Mouse (Mus musculus) kidney, adult 9 months (tissue): ENCODE measurements around the gene Ifitm6.
A peak's percentile ranks its signal among the peaks of the same experiment; 100 is the strongest.
"Not testable (repeated sequence)": the region's sequence is repeated elsewhere in the genome, so short reads cannot be mapped to it uniquely, and the experiment has no call there.

Experiments
- DNase-seq: peaks from one replicate; pipeline ENCODE4 v3.0.0; 2022

Gene Ifitm6

DNA sequence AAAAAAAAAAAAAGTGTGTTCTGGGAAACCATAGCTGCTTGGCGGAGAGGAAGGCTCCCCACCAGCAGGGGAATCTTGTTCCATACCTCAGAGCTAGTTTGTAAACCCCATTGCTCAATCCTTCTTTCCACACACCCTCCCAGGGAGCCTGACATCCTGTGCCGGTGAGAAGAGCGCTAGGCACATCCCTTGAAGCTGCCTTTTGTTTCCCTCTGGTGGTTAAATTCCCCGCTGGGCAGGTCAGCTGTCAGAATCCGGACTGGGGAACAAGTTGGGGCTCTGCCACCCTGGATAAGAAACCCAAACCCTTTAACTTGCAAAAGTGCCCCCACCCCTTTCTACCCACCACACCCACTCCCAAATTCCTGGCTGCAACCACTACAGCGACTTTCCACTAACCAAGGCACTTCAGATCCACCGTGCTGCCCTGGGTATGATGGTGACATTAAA lies 9.4 kb downstream of the Ifitm6 start:
- DNase-seq: peak; percentile 40

DNA sequence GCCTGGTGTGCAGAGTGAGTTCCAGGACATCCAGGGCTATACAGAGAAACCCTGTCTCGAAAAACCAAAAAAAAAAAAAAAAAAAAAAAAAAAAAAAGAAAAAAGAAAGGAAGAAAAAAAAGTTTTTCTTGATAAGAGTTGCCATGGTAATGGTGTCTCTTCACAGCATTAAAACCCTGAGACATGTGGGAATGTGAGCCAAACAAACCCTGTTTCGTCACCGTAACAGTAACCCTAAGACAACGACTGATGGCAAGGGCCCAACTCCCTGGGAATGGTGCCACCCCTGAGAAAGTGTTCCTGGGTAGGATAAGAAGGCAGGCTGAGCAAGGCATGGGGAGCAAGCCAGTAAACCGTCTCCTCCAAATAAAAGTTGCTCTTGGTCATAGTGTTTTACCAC lies 10.8 kb downstream of the Ifitm6 start:
- no peak for DNase-seq

DNA sequence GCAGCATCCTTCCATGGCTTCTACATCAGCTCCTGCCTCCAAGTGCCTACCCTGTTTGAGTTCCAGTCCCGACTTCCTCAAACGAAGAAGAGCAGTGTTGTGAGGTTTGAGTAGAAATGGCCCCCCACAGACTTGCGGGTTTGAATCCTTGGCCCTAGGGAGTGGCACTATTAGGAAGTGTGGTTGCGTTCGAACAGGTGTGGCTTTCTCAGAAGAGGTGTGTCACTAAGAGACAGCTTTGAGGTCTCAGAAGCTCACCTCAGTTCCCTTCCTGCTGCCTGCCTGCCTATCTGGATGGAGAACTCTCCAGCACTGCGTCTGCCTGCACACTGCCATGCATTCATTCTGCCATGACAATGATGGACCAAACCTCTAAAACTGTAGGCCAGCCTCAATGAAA lies 11.3 kb downstream of the Ifitm6 start:
- DNase-seq: no peak

DNA sequence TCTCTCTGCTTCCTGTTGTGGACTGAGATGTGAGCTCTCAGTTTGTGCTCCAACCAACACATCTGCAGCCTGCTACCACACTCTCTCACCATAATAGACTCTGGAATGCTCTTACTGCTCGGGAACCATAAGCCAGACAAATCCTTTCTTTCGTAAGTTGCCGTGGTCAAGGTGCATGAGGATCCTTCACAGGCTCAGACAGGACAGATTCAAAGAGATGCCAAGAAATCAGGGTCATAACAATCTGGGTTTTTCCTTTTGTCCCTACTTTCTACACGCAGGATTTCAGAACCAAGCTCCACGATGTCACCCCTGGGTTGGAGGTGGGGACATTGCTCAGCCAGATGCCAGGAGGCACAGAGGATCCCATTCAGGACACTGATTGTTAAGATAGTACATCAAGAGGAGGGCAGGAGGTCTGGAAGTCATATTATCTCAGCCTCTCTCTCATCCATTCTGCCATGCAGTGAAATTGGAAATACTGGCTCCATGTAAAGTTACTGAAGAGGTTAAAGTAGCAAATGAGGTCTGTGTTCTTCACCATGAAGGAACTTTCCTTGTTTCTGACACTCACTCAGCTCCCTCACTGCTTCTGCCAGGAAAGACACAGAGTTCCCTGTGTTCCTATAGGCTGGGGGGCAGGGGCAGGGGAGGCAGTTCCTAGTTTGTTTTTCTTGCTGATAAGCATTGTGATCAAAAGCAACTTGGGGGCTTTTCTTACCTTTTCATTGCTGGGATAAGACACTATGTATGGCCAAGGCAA lies 14.3 kb downstream of the Ifitm6 start:
- DNase-seq: no peak

DNA sequence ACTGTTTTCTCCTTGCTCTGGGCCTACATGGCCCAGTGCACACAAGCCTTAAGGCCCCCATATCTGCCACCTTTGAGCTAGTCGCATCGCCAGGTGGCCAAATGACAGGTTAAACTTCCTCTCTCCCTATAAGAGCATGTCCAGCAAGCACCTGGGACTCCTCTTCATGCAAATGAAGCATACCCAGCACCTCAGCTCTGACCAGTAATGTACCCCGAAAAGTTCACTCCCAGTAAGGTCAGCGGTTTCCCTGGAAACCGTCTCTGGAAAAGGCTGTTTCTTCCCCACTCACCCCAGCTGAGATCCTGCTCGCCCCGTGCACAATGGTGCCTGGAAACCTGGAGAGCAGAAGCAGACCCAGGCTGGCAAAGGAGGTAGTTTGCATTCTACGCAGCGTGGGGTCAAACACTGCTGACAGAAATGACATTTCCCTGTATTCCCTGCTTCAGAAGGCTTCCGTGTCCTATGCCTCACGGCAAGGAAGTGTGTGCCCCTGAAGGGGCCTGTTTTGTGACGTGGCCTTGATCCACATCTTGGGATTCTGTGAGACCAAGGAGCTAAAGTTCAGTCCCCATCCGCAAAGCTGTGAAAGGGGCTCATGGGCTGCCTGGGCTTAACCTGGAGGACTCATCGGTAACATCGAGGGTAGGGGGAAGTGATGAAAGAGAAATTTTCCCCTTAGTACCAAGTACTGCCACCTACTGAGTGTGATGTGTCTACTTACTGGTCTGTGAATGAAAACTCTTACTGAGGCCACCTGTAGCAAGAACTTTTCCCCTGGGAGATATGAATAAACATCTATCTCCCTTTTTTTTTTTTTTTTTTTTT lies 16.6 kb downstream of the Ifitm6 start:
- DNase-seq: no peak

DNA sequence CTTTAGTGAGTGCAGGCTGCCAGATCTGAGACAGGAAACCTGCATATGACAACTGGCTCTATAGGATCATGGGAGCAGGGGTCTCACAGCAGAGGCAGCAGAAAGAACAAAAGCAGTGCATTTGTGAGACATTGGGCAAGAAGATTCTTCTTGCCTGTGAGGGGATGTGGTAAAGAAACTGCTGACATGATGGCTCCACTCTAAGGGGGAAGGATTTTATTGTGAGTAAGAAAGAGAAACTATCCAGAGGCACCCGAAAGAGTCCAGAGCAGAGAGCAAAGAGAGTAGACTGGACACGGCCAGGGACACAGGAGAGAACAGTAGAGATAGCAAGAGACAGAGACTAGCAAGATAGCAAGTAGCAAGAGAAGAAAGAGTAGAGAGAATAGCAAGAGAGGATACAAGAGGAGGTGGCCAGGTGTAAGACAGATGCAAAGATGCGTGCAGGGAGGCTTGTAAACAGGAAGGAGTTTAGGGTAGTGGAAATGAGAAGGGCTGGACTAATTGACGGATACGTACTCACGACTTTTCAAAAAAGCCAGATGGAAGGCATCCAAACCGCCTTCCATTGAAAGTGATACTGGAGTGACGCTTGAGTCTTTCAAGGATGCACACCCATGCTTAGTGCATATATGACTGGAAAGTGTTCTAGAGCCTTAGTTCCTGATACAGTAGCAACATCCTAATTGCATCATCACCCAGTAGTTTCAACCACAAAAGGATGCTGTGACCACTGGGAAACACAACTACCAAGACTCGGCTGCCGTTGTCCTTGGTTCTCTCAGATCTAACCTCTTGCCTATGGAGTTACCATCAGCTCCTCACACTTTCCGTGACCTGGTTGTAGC lies 18.6 kb downstream of the Ifitm6 start:
- DNase-seq: no peak

DNA sequence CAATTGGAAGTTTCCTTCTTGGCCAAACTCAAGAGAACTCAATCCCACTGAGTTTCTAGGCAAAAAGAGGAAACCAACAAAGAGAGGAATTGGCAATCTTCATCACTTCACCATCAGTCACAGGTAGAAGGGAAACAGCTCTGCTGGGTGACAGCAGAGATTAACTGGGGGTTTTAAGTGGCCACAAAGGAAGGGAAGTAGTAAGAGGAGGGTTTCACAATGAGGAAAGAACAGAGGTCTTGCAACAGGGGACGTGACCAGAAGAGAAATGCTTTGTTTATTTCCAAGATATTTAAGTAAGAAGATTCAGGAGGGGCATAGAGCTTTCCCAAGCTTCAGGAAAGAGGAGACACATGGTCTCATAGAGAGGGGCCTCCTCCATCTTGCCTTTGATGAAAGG lies 19.9 kb downstream of the Ifitm6 start:
- DNase-seq: no peak

DNA sequence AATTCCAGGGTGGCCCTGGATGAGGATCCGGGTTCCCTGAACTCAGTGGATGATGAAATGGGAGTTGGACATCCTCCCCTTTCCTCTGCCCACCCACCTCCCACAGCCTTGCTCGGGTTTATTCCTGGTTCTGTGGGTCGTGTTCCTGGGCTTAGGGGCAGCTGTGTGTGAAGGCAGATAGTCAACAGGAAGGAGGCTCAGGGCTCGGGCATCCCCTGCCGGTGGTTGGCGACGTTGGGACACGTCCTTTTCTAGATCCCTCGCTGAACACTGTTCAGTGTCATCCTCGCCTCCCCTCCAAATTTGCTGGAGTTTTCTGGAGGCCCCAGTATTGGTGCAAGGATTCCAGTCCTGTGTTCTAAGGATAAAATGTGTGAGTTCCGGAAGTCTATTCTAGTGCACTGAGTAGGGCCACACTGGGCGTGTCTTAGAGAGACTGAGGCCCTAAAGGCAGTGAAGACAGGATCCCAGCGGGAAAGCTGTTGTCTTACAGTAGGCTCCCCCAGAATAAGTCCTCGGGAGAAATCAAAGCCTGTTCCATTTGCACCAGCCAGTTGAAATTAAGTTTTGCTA lies 26.5 kb downstream of the Ifitm6 start:
- DNase-seq: no peak

DNA sequence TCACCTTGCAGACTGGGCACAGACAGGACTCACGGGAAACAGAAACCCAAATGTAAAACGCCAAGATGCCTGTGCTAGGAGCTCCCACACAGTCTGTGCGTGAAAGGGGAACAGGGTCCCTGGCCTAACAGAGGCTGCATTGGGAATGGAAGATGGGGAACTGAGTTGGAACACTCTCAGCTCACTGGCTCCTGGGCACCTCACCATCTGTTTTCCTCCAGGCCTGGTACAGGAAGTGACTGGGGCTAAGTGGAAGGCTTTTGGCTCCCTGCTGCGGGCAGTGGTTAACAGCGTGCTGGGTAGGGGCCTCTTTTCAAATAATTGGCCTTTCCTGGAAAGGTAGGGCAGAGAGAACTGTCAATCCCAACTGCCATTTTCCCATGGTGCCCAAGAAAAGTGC lies 27.1 kb downstream of the Ifitm6 start:
- no peak for DNase-seq

DNA sequence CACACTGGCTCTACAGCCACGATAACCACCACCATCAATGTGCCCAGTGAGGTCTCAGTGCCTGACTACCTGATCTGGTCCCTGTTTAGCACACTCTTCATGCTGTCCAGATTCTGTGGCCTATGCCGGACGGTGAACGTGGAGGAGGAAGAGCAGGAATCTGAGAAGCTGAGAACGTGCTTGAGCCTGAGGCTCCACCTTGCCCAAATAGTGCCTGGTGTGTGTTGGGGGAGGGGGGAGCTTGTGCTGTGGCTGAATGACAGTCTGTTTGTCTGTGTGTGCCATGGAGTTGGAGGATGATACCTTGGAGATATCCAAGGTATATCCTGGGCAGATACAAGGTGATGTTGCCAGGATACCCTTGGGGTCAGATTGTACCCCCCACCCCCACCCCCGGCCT lies 27.5 kb downstream of the Ifitm6 start:
- DNase-seq: no peak

DNA sequence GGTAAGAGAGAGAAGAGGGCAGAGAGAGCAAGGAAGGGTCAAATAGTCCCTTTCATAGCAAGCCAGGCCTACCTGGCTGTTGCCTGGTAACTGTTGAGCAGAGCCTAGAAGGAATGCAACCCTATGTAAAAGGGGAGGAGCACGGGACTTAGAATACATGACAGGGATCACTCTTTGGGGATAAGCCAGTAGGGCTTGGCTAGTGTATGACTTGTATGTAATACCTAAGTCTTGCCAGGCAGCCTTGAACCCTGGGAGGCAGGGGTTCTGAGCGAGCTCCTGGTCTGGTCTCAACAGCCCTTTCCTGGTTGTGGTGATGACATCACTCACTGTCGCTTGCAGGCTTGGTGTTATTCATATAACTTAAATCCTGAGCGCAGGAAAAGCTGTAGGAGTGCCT lies 28.7 kb downstream of the Ifitm6 start:
- DNase-seq: no peak

DNA sequence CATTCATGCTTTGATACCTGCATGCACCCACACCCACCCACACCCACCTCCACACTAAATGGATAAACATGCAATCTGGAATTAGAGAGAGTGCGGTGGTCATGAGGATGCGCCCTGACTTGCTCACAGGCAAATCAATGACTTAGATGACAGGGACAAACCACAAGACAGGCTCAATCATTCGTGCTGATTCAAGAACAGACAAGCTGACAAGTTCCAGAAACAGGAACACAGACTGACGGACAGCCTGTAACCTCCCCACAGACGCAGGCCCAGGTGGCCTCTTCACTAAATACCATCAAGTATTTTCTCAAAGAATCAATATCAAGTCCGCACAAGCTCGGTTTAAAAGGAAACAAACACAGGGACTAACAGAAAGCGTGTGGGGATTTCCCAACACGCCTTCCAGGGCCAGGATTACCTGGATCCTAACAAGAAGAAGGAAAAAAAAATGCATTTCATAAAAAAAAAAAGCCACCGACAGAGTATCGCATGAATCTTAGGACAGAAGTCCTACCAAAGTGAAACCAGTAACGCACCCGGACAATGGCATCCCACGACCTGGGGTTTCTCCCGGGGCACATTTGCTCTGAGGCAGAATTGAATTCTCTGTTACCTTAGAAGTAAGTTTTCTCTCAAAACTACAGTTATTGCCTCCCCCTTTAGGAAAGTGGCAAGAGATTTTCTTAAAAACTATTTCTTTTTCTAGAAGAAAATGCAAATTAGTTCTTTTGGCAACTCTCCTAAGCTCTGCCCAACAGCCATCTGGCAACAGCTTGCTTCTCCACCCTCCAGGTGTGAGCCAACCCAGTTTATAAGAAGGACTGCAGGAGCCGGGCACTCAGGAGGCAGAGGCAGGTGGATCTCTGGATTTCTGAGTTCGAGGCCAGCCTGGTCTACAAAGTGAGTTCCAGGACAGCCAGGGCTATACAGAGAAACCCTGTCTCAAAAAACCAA lies 30.3 kb downstream of the Ifitm6 start:
- no peak for DNase-seq

DNA sequence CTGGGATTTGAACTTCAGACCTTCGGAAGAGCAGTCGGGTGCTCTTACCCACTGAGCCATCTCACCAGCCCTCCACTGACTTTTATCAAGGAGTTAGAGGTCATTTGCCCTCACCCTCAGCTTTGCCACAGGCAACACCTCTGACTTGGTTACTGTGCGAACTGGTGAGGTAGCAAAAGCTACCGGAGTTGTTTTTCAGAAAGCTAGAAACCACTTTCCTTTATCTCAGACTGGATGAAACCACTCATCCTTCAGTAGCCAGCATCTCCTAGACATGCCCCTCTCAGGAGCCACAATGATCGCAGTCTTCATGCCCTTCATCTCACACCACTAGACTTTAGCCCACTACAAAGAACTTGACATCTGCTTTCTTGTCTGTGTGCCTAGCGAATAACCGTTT lies 34.8 kb downstream of the Ifitm6 start:
- DNase-seq: no peak

DNA sequence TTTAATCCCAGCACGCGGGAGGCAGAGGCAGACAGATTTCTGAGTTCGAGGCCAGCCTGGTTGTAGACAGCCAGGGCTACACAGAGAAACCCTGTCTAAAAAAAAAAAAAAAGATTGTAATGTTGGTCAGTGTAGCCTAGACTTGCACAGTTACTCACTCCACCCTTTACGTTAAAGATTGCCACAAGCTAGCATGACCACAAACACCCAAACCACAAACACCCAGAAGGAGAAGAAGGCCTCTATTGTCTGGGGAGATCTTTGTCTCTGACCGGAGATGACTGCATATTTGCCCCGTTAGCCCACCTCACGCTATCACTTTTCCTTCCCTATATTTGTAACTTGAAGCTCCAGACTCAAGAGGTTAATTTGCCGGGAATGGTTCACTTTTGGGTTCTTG lies 36.0 kb downstream of the Ifitm6 start:
- no peak for DNase-seq

DNA sequence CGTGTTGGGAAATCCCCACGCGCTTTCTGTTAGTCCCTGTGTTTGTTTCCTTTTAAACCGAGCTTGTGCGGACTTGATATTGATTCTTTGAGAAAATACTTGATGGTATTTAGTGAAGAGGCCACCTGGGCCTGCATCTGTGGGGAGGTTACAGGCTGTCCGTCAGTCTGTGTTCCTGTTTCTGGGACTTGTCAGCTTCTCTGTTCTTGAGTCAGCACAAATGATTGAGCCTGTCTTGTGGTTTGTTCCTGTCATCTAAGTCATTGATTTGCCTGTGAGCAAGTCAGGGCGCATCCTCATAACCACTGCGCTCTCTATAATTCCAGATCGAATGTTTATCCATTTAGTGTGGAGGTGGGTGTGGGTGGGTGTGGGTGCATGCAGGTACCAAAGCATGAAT lies 41.0 kb downstream of the Ifitm6 start:
- DNase-seq: not testable (repeated sequence)

DNA sequence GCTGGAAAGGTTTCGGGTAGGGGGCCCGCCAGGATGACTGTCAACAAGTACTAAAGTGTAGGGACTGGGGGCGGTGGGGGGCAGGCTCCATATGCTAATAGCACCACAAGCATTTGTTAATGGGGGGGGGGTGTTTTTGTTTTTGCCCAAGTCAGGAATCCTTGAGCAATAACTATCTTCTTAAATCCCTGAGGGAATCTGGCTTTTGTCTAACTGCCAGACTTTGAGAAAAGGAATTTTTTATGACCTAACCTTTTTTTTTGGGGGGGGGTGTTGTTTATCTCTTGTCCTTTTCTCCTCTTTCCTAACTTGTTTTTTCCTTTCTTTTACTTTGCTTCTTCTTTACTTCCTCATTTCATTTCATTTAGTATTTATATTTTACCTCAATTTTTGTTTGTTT lies 42.3 kb downstream of the Ifitm6 start:
- DNase-seq: no peak

DNA sequence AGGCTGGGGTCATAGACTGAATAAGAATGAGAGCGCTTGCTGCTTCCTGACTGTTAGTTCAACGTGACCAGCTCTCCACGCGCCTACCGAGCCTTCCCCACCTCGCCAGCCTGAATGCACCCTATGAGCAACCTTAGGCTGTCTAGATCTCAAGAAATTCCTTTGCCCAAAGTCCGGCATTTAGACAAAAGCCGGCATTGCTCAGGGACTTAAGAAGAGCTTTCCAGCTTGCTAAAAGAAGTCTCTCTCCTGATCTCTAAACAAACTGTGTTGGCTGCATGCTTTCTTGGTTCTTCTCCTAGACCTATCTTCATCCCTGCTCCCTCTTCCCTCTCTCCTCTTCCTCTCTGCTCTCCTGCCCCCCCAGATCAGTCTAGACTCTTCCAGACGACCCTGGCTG lies 42.8 kb downstream of the Ifitm6 start:
- no peak for DNase-seq

DNA sequence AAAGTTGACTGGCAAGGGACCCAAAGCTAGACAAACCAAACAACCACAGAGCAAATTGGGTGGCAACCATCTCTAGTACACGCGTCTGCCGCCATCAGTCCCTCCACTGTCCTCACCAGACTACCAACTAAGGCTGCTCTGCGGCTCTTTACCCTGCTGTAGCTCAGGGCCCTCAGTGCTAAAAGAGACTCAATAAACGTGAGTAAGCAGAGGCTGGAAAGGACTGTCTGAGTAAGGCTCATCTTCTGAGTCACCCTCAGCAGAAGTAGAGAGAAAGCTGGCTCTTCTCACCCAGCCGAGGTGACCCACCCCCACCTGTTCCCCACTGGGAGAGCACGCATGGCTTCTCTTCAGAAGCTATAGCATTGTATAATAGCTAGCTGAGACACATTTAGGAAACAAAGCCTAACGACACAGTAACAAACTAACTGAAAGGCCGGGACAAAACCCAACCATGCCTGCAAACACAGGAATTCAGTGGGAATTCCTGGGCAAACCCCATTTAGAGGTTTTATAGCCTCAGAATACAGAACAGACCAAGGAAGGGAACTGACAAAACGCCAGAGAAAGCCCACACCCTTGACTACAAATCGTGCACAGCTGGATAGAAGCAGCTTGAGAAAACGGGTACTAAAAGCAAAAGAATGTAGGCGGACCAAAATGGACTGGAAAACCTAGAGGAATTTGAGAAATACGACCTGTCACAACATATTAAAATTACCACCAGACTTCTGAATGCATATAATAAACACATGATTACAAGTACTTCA lies 44.1 kb downstream of the Ifitm6 start:
- no peak for DNase-seq

DNA sequence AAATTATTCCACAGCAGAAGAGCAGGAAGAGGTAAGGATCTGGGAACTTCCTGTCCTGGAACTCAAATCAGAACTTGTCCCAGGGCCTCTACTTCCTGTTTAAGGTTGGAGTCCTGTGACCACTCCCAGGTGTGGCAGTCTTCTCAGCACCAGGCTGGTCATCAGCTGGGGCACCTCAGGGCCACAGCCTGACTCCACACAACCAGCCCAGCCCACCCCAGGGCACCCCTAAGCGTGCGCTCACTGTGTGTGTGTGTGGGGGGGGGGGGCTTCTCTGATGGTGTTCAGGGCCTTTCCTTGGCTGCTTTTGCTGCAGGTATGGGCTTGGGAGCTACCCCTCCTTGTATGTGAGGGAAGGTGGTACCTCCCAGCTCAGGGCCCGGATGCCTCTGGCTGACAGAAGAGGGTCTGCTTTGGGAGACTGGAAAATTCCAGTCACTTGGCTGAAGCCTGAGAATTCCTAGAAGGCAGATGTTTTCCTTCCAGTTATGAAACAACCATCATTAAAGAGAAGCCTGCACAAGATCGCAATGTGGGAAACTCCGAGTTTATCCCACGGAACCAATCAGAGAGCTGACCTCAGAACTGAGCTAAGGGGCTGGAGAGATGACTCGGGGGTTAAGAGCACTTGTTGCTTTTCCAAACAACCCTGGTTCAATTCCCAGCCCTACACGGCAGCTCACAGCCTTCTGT lies 46.1 kb downstream of the Ifitm6 start:
- peak; percentile 57 for DNase-seq

DNA sequence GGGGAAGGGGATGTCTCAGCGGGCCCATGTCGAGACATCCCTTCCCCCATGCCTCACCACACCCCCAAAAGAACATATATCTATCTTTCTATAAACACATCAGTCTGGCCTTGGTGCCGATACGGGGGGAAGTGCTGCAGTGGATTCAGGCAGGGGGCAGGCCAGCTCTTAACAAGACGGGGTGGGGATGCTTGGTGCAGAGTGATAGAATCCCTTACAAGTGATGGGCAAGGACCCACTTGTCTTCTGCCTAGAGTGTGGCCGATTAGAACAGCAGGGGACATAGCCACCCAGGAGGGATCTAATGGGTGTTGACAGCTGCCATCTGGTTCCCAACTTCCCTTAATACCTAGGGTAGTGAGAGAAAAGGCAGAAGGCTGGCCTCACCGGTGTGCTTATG lies 46.8 kb downstream of the Ifitm6 start:
- DNase-seq: no peak
